Mouse (Mus musculus) midbrain, embryonic 15.5 days (tissue): ENCODE results near the gene Ffar1. TPM values are rescaled to one million over a fixed set of nuclear protein-coding genes. Genes with fewer than 3 reads are reported as not detected.

ENCODE experiments used
- ATAC-seq: fragments of 200-750 bp; cut with Nextera tagmentation; replicated peaks from 2 replicates; pipeline ENCODE4 v1.8.0; 2017; ENCODE audit warnings: moderate TSS enrichment
- H3K27ac ChIP-seq: fragments of 300-500 bp; sonication (generic); 2 replicates; pipeline ENCODE4 v1.5.1; 2015; ENCODE audit warnings: mild to moderate bottlenecking, inconsistent platforms
- H3K27me3 ChIP-seq: fragments of 300-500 bp; sonication (generic); replicated peaks from 2 replicates; pipeline ENCODE4 v1.6.1; 2015; ENCODE audit warnings: inconsistent platforms
- H3K36me3 ChIP-seq: fragments of 300-500 bp; sonication (generic); replicated peaks from 2 replicates; pipeline ENCODE4 v1.6.1; 2015; ENCODE audit warnings: inconsistent platforms
- H3K4me1 ChIP-seq: fragments of 300-500 bp; sonication (generic); 2 replicates; pipeline ENCODE4 v1.6.1; 2015; ENCODE audit warnings: inconsistent platforms
- H3K4me2 ChIP-seq: fragments of 300-500 bp; sonication (generic); 2 replicates; pipeline ENCODE4 v1.6.1; 2015; ENCODE audit warnings: inconsistent platforms, mild to moderate bottlenecking, moderate library complexity
- H3K4me3 ChIP-seq: fragments of 300-500 bp; sonication (generic); 2 replicates; pipeline ENCODE4 v1.5.1; 2015; ENCODE audit warnings: mild to moderate bottlenecking, inconsistent platforms
- H3K9ac ChIP-seq: fragments of 300-500 bp; sonication (generic); 2 replicates; pipeline ENCODE4 v1.6.1; 2015; ENCODE audit warnings: mild to moderate bottlenecking, inconsistent platforms
- H3K9me3 ChIP-seq: fragments of 300-500 bp; sonication (generic); 2 replicates; pipeline ENCODE4 v1.6.1; 2016; ENCODE audit warnings: inconsistent platforms
- WGBS: fragments of 180-500 bp; shearing (Covaris S2); methylation state at CpG from one replicate; pipeline ENCODE4 v1.1.7; 2015; ENCODE audit warnings: mixed read lengths; 5-methylcytosine and 5-hydroxymethylcytosine counted together
- polyA plus RNA-seq: library from polyadenylated mRNA; unstranded; fragments of >200 nt; fragmentation: Nextera tagmentation; extraction: Ambion mirVana; gene quantifications from 2 replicates; pipeline ENCODE4 v1.2.1, GENCODE M21; 2015

Ffar1 gene
- polyA plus RNA-seq, 1 experiment from 2014 or later, result not detected

DNA sequence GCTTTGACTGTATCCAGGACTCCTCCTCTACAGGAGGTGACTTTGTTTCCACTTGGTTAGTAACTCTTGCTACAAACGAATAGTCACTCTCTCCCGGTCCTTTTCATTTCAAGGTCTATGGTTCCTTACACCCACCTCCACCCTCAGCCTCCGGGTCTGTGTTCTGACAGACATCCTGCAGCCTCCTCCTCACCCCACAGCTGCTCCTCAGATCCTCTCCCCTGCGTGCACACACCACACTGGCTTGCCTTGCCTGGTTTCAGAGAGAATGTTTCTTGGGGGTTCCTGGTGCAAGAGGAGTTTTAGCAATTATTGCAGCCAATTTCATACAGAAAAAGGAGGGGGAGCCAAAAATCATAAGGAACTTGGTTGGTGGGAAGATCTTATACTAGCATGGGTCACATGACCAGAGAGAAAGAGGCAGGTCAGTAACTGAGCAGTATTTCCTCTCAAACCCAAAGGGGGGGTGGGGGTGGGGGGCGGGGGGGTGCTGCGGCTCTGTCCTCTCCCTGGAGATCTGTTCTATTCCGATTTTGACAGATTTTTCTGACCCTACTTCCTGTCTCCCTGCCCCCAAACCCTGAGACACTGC lies 40.4 kb downstream of the Ffar1 start:
- H3K27ac ChIP-seq, result no peak overlapping the region
- H3K4me3 ChIP-seq, result no peak overlapping the region
- H3K9me3 ChIP-seq, result no peaks in the 10 kb centered on the region
- H3K4me1 ChIP-seq, result no peaks in the 10 kb centered on the region
- H3K9ac ChIP-seq, result no peak overlapping the region
- ATAC-seq, result no peak
- H3K4me2 ChIP-seq, result no peak overlapping the region
- H3K36me3 ChIP-seq, result no peaks in the 10 kb centered on the region
- no peaks in the 10 kb centered on the region; the same call in 1 of the 2 replicates for H3K27me3 ChIP-seq
- WGBS, result 67% methylated on average over 7 of the region's 7 CpGs

GRCm38 (mm10) chr7:30820131-30820530 lies 41.2 kb downstream of the Ffar1 start:
- Histone ChIP-seq H3K4me3 (no peak overlapping the region), H3K4me2 (no peak overlapping the region), H3K4me1 (no peaks in the 10 kb centered on the region), H3K9me3 (no peaks in the 10 kb centered on the region), H3K27me3 (no peaks in the 10 kb centered on the region; the same call in 1 of the 2 replicates), H3K36me3 (no peaks in the 10 kb centered on the region), H3K9ac (no peak overlapping the region), H3K27ac (no peak overlapping the region)
- WGBS, result 70% methylated on average over 6 of the region's 6 CpGs
- ATAC-seq, result no peak

DNA sequence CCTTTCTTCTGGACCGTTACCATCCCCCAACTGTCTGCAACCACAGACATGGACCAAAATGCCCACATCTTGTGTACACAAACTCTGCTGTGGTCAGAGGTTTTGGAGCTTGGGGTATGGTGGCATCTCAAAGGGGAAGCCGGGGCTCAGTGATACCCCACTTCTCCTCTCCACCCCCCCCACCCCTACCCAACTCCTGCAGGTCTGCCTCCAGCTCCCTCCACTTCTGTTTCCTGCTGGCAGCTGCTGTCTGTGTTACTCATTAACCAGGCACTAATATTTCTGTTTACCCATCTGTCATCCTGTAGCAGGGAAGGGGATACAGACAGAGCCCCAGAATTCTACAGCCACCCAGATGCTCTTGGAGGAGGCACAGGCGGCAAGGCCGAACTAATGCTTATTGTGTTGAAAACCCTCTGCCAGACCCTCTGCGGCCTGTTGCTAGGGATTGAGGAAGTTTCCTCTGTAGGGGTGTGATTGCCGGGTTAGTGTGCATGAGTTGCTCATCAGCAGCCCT lies 49.0 kb downstream of the Ffar1 start:
- Histone ChIP-seq H3K9ac (no peak overlapping the region), H3K4me3 (no peak overlapping the region), H3K27ac (no peak overlapping the region), H3K27me3 (no peaks in the 10 kb centered on the region; the same call in 1 of the 2 replicates), H3K4me1 (no peaks in the 10 kb centered on the region), H3K9me3 (no peaks in the 10 kb centered on the region), H3K4me2 (no peak overlapping the region), H3K36me3 (no peaks in the 10 kb centered on the region)
- ATAC-seq, result no peak
- WGBS, result 60% methylated on average over 6 of the region's 6 CpGs

DNA sequence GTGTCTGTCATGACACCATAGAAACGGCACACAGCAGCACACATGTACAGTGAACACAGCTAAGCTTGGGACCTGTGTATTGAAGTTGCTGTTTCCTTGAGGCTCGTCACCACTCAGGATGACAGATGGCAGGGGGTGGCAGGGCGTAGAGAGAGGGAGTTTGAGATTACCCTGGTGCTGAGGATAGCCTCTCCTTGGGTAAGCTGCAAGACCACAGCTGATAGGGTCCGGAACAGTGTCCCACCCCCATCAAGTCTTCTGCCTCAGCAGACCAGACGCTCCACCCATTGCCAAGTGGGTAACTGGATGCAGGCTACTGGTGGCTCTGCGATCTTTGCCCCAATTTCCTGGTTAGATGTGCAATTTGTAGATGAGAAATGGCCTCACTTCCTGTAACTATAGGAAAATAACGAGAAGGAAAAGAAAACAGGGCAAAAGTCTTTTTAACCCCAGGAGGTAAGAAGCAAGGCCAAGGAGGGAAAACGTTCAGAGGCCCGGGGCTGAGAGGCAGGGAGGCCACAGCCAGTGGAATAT lies 49.5 kb downstream of the Ffar1 start:
- Histone ChIP-seq H3K4me2 (no peak overlapping the region), H3K27ac (no peak overlapping the region), H3K36me3 (no peaks in the 10 kb centered on the region), H3K9me3 (no peaks in the 10 kb centered on the region), H3K27me3 (no peaks in the 10 kb centered on the region; the same call in 1 of the 2 replicates), H3K4me3 (no peak overlapping the region), H3K4me1 (no peaks in the 10 kb centered on the region), H3K9ac (no peak overlapping the region)
- no peak for ATAC-seq
- WGBS, result 70% methylated on average over 9 of the region's 9 CpGs

GRCm38 (mm10) chr7:30810319-30810718 lies 51.0 kb downstream of the Ffar1 start:
- H3K4me2 ChIP-seq, result no peak overlapping the region
- H3K27ac ChIP-seq, result no peak overlapping the region
- ATAC-seq, result no peak
- H3K4me3 ChIP-seq, result no peak overlapping the region
- 57% methylated on average over 6 of the region's 6 CpGs for WGBS
- H3K4me1 ChIP-seq, result no peaks in the 10 kb centered on the region
- H3K9me3 ChIP-seq, result no peaks in the 10 kb centered on the region
- no peaks in the 10 kb centered on the region for H3K27me3 ChIP-seq
- H3K36me3 ChIP-seq, result no peaks in the 10 kb centered on the region
- no peak overlapping the region for H3K9ac ChIP-seq

Other genes with a start within 250 kb of the Ffar1 start
- 0.51 and 0.58 TPM in 2 replicates for gene Upk1a, start 248.7 kb downstream of the Ffar1 start, polyA plus RNA-seq
- gene Cox6b1, start 235.4 kb downstream of the Ffar1 start, polyA plus RNA-seq, result 1,061 and 1,083 TPM in 2 replicates
- gene Etv2, start 225.7 kb downstream of the Ffar1 start, polyA plus RNA-seq, result not detected in 2 replicates
- gene Rbm42, start 211.2 kb downstream of the Ffar1 start, polyA plus RNA-seq, result 145 and 149 TPM in 2 replicates
- gene Haus5, start 196.6 kb downstream of the Ffar1 start, polyA plus RNA-seq, result 28.1 and 29.7 TPM in 2 replicates
- not detected in 2 replicates for gene Pmis2, start 190.0 kb downstream of the Ffar1 start, polyA plus RNA-seq
- gene 2200002J24Rik, start 162.6 kb downstream of the Ffar1 start, polyA plus RNA-seq, result not detected in 2 replicates
- 1.7 and 1.8 TPM in 2 replicates for gene Atp4a, start 149.4 kb downstream of the Ffar1 start, polyA plus RNA-seq
- gene Tmem147, start 132.0 kb downstream of the Ffar1 start, polyA plus RNA-seq, result 242 and 252 TPM in 2 replicates
- 0.72 and 1.6 TPM in 2 replicates for gene Gapdhs, start 117.9 kb downstream of the Ffar1 start, polyA plus RNA-seq
- gene Sbsn, start 110.1 kb downstream of the Ffar1 start, polyA plus RNA-seq, result 2.4 and 3.0 TPM in 2 replicates
- gene Dmkn, start 97.8 kb downstream of the Ffar1 start, polyA plus RNA-seq, result 1.2 and 3.4 TPM in 2 replicates
- gene Krtdap, start 73.7 kb downstream of the Ffar1 start, polyA plus RNA-seq, result 4.4 TPM in 1 of 2 replicates, not detected in the other
- not detected in 2 replicates for gene Ffar2, start 37.8 kb downstream of the Ffar1 start, polyA plus RNA-seq
- gene Ffar3, start 5.4 kb downstream of the Ffar1 start, polyA plus RNA-seq, result not detected in 2 replicates
- gene Cd22, start 18.8 kb upstream of the Ffar1 start, polyA plus RNA-seq, result not detected in 2 replicates
- 2.9 and 3.4 TPM in 2 replicates for gene Mag, start 53.3 kb upstream of the Ffar1 start, polyA plus RNA-seq
- gene Hamp2, start 63.1 kb upstream of the Ffar1 start, polyA plus RNA-seq, result 0.49 TPM in 1 of 2 replicates, not detected in the other
- not detected in 2 replicates for gene Hamp, start 82.5 kb upstream of the Ffar1 start, polyA plus RNA-seq
- gene Usf2, start 95.2 kb upstream of the Ffar1 start, polyA plus RNA-seq, result 32.3 and 32.6 TPM in 2 replicates
- 21.7 and 24.3 TPM in 2 replicates for gene Lsr, start 111.9 kb upstream of the Ffar1 start, polyA plus RNA-seq
- 0.23 and 0.68 TPM in 2 replicates for gene Fam187b, start 112.2 kb upstream of the Ffar1 start, polyA plus RNA-seq
- gene Fxyd5, start 180.9 kb upstream of the Ffar1 start, polyA plus RNA-seq, result 24.8 and 26.8 TPM in 2 replicates
- gene Fxyd7, start 189.9 kb upstream of the Ffar1 start, polyA plus RNA-seq, result 174 and 186 TPM in 2 replicates
- 13.2 and 15.5 TPM in 2 replicates for gene Fxyd1, start 195.6 kb upstream of the Ffar1 start, polyA plus RNA-seq
- gene Lgi4, start 197.8 kb upstream of the Ffar1 start, polyA plus RNA-seq, result 0.19 and 0.22 TPM in 2 replicates
- gene Fxyd3, start 215.1 kb upstream of the Ffar1 start, polyA plus RNA-seq, result not detected in 2 replicates